Mouse (Mus musculus): Measurements from ENCODE around the gene AI467606. TPM values are rescaled to one million over a fixed set of nuclear protein-coding genes. Genes with fewer than 3 reads are reported as not detected.

Gene AI467606
- polyA plus RNA-seq, 1 experiment from 2014 or later = 4.3 TPM

DNA sequence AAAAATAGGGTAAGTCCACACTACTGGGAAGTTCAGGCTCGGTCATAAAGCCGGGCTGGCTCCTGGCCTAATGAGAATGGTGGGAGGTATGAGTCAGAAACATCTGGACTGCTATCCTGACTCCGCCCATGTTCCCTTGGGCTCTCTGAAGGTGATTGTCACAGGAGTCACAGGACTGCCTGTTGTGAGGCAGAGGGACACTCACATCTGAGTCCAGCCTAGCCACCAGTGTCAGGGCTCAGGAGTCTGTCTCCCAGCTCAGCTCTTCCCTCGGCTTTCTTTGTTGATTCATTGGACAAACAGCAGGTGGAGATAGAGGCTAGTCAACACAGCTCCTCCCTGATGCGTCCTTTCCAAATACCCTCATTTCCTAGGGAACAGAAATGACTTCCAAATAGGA lies 26.8 kb downstream of the AI467606 start:
- Histone ChIP-seq H3K4me3 (replicated peaks; ENCODE audit: low read depth, low read length) (no peak overlapping the region), H3K27ac (peak overlapping the region; percentile 55; the same call in 1 of the 2 replicates), H3K27me3 (ENCODE audit: insufficient read depth, low read length) (no peaks in the 10 kb centered on the region), H3K4me2 (ENCODE audit: low read length) (no peak overlapping the region), H3K4me1 (replicated peaks; ENCODE audit: insufficient read depth, low read length) (peaks cover 21% of the 10 kb centered on the region), H3K9ac (ENCODE audit: low read depth, low read length) (no peak overlapping the region), H3K9me3 (replicated peaks; ENCODE audit: low read length) (no peaks in the 10 kb centered on the region), H3K36me3 (ENCODE audit: insufficient read depth, low read length) (no peaks in the 10 kb centered on the region)
- 26% methylated on average over 5 of the region's 5 CpGs for WGBS
- peak; percentile 33 for ATAC-seq (replicated peaks; ENCODE audit: low FRiP score, low read depth)
- TF ChIP-seq CTCF (IDR thresholded peaks at IDR 0.05; ENCODE audit: low read depth) = peak; percentile 62
- DNase-seq (ENCODE audit: low spot score) = peak; percentile 71

GRCm38 (mm10) chr7:127118671-127119445 lies 27.7 kb downstream of the AI467606 start:
- Histone ChIP-seq H3K4me2 (ENCODE audit: low read length) (no peak overlapping the region), H3K27me3 (ENCODE audit: insufficient read depth, low read length) (no peaks in the 10 kb centered on the region), H3K4me1 (replicated peaks; ENCODE audit: insufficient read depth, low read length) (peaks cover 21% of the 10 kb centered on the region), H3K4me3 (replicated peaks; ENCODE audit: low read depth, low read length) (no peak overlapping the region), H3K27ac (peak overlapping the region; percentile 55), H3K9me3 (replicated peaks; ENCODE audit: low read length) (no peaks in the 10 kb centered on the region), H3K9ac (ENCODE audit: low read depth, low read length) (no peak overlapping the region), H3K36me3 (ENCODE audit: insufficient read depth, low read length) (no peaks in the 10 kb centered on the region)
- no peak for DNase-seq (ENCODE audit: low spot score)
- WGBS = 49% methylated on average over 14 of the region's 14 CpGs
- ATAC-seq (replicated peaks; ENCODE audit: low FRiP score, low read depth) = no peak
- no peak for TF ChIP-seq CTCF (IDR thresholded peaks at IDR 0.05; ENCODE audit: low read depth)

DNA sequence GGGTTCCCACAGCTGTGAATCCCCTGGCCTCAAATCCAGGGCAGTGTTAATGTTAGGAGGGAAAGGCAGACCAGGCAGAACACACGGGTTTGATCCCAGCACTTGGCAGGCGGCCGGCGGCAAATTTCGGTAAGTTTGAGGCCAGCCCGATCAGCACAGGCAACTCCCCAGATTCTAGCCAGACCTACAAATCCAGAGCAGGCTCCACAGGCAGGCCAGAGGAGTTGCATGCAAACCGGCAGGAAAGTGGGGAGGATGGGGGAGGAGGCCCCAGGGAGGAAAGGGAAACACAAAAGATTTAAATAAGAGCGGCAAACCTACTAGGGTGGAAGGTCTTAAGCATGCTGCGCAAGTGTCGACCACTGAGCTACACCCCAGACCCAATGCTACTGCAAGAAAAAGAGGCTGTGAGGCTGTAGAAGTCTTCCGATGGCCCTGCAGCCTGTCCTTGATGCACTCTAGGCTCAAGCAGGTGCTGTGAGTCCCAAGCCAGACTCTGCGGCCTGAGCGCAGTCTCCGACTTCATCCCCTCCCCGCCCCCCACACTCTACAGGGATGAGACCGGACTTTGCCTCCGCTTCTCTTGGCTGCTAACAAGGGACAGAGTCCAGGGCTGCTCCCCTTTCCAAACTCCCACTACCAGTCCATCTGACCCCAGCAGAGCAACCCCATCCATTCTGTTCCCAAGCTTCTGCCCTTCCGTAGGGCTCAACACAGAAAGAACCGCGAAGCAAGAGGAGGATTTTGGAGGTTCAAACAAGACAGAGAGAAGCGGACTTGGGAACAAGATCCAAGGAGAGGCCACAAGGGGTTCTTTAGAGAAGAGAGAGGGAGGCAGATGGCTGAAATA lies 30.1 kb downstream of the AI467606 start:
- Histone ChIP-seq H3K4me1 (replicated peaks; ENCODE audit: insufficient read depth, low read length) (peaks cover 19% of the 10 kb centered on the region), H3K9me3 (replicated peaks; ENCODE audit: low read length) (no peaks in the 10 kb centered on the region), H3K27ac (peak overlapping the region; percentile 78), H3K27me3 (ENCODE audit: insufficient read depth, low read length) (no peaks in the 10 kb centered on the region), H3K4me3 (replicated peaks; ENCODE audit: low read depth, low read length) (0 out of 2 replicates have a peak overlapping the region, but pooled peaks have one; percentile 16), H3K4me2 (ENCODE audit: low read length) (peak overlapping the region; percentile 42), H3K36me3 (ENCODE audit: insufficient read depth, low read length) (no peaks in the 10 kb centered on the region), H3K9ac (ENCODE audit: low read depth, low read length) (peak overlapping the region; percentile 42; the same call in 1 of the 2 replicates)
- ATAC-seq (replicated peaks; ENCODE audit: low FRiP score, low read depth) (peak; percentile 80), DNase-seq (ENCODE audit: low spot score) (peak; percentile 23)
- WGBS = 18% methylated on average over 21 of the region's 21 CpGs
- no peak for TF ChIP-seq CTCF (IDR thresholded peaks at IDR 0.05; ENCODE audit: low read depth)

DNA sequence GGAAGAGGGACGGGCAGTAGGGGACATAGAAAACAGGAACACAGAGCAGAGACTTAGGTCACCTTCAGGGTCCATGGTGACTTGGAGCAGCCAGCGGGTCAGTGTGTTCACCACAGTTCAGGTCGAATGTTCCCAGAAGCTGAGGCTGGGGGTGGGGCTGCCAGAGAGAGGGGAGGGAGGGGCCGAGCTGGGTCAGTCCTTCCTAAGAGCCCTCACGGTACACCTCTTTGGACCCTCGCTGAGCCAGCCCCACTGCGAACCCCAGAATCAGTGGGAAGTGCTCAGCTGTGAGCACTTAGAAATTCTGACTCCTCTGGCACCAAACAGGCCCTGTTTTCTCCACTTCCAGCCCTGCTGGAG lies 30.7 kb downstream of the AI467606 start, which contains the start of gene Qprt:
Qprt (minus strand) TSS at position 316 of the 360 bp plus-strand sequence.
- Histone ChIP-seq H3K36me3 (ENCODE audit: insufficient read depth, low read length) (no peaks in the 10 kb centered on the region), H3K27ac (peak within 1 kb of the TSS; percentile 78), H3K9ac (ENCODE audit: low read depth, low read length) (peak within 1 kb of the TSS; percentile 42; the same call in 1 of the 2 replicates), H3K4me1 (replicated peaks; ENCODE audit: insufficient read depth, low read length) (peaks cover 19% of the 10 kb centered on the region), H3K4me3 (replicated peaks; ENCODE audit: low read depth, low read length) (0 out of 2 replicates have a peak within 1 kb of the TSS, but pooled peaks have one; percentile 16), H3K27me3 (ENCODE audit: insufficient read depth, low read length) (no peaks in the 10 kb centered on the region), H3K4me2 (ENCODE audit: low read length) (peak within 1 kb of the TSS; percentile 42), H3K9me3 (replicated peaks; ENCODE audit: low read length) (no peaks in the 10 kb centered on the region)
- TF ChIP-seq CTCF (IDR thresholded peaks at IDR 0.05; ENCODE audit: low read depth) = no peak
- 19% methylated on average over 7 of the region's 7 CpGs for WGBS
- ATAC-seq (replicated peaks; ENCODE audit: low FRiP score, low read depth) (peak; percentile 70), DNase-seq (ENCODE audit: low spot score) (peak; percentile 17)

DNA sequence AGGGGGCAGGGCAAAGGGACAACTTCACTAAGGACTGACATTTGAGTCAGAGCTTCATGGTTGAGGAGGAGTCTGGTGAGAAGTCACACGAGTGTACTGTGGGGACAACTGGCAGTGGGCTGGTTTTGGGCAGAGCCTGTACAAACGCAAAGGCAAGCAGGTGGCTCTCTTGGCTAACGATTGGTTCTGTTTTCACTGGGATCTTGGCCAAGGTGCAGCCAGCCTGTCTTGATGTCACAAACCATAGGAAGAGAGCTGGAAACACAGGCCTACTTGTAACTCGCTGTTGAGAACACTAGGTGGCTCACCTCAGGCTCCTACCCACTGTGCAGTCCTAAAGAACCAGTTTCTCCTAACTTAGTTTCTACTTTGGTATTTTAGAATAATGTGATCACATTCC lies 38.5 kb downstream of the AI467606 start:
- H3K9me3 ChIP-seq (replicated peaks; ENCODE audit: low read length) = no peaks in the 10 kb centered on the region
- no peaks in the 10 kb centered on the region for H3K27me3 ChIP-seq (ENCODE audit: insufficient read depth, low read length)
- 7% methylated on average over 4 of the region's 4 CpGs for WGBS
- no peak overlapping the region for H3K27ac ChIP-seq
- peak; percentile 79 for TF ChIP-seq CTCF (IDR thresholded peaks at IDR 0.05; ENCODE audit: low read depth)
- H3K4me2 ChIP-seq (ENCODE audit: low read length) = no peak overlapping the region
- H3K4me1 ChIP-seq (replicated peaks; ENCODE audit: insufficient read depth, low read length) = no peaks in the 10 kb centered on the region
- no peak overlapping the region for H3K9ac ChIP-seq (ENCODE audit: low read depth, low read length)
- DNase-seq (ENCODE audit: low spot score) (peak; percentile 79), ATAC-seq (replicated peaks; ENCODE audit: low FRiP score, low read depth) (peak; percentile 33; the same call in 1 of the 2 replicates)
- H3K36me3 ChIP-seq (ENCODE audit: insufficient read depth, low read length) = no peaks in the 10 kb centered on the region
- no peak overlapping the region for H3K4me3 ChIP-seq (replicated peaks; ENCODE audit: low read depth, low read length)

GRCm38 (mm10) chr7:127133125-127133524 lies 42.0 kb downstream of the AI467606 start:
- Histone ChIP-seq H3K9ac (ENCODE audit: low read depth, low read length) (no peak overlapping the region), H3K9me3 (replicated peaks; ENCODE audit: low read length) (no peaks in the 10 kb centered on the region), H3K27me3 (ENCODE audit: insufficient read depth, low read length) (no peaks in the 10 kb centered on the region), H3K4me1 (replicated peaks; ENCODE audit: insufficient read depth, low read length) (no peaks in the 10 kb centered on the region), H3K27ac (no peak overlapping the region), H3K4me3 (replicated peaks; ENCODE audit: low read depth, low read length) (no peak overlapping the region), H3K4me2 (ENCODE audit: low read length) (no peak overlapping the region), H3K36me3 (ENCODE audit: insufficient read depth, low read length) (no peaks in the 10 kb centered on the region)
- TF ChIP-seq CTCF (IDR thresholded peaks at IDR 0.05; ENCODE audit: low read depth) = no peak
- ATAC-seq (replicated peaks; ENCODE audit: low FRiP score, low read depth) = no peak
- WGBS = 73% methylated on average over 5 of the region's 5 CpGs
- no peak for DNase-seq (ENCODE audit: low spot score)

All from kidney, postnatal 0 days (tissue).